Mouse (Mus musculus): ENCODE data around the gene Gimap9.

Gimap9 gene

GRCm38 (mm10) chr6:48727761-48728160 lies 51.8 kb downstream of the Gimap9 start:
- no peaks in the 10 kb centered on the region for H3K27me3 ChIP-seq (ENCODE audit: control insufficient read depth, insufficient read depth, low read length, poor library complexity, severe bottlenecking)
- DNase-seq (ENCODE audit: low read depth, low spot score): no peak
- peaks cover 2% of the 10 kb centered on the region for H3K36me3 ChIP-seq (ENCODE audit: control insufficient read depth, insufficient read depth, low read length, poor library complexity, severe bottlenecking)

Measured in splenic B cell, adult 2 months (primary cell).